Mouse (Mus musculus) layer of hippocampus, postnatal 10 days (tissue): ENCODE data around the gene Gm10283. TPM values are rescaled to one million over a fixed set of nuclear protein-coding genes. Genes with fewer than 3 reads are reported as not detected.
"Not testable (repeated sequence)": the region's sequence is repeated elsewhere in the genome, so short reads cannot be mapped to it uniquely, and the experiment has no call there.

Experiments
- DNase-seq, 2 experiments: peaks; one replicate each; pipeline ENCODE4 v3.0.0; 2021; ENCODE audit warnings: low spot score in 2 of 2
- long read RNA-seq: library from polyadenylated mRNA; stranded (forward); transcript quantifications from one replicate; pipeline ENCODE4 v2.0.0, GENCODE M21; 2023
- total RNA-seq, 2 experiments: library from RNA; stranded (reverse); gene quantifications; 2 replicates each; pipeline ENCODE4 v1.2.3; 2021

The Gm10283 gene
- total RNA-seq, result not detected
- long read RNA-seq, result 0 reads

DNA sequence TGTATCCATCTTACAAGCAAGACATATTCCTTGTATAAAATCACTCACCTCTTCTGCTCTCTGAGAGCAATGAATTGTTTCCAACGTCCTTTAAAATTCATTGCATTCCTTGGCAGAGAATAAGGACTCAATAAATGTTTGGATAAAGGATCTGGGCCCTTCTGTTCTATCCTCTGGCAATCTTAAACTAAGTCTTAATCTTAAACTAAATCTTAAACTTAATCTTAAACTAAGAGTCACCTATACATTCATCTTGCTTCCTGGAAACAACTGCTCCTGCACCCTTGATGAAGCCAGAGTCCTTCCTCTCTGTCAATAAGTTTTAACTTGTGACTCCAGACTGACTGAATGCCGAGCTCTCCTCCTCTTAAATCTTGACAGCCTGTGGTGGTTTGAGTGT is at the start of gene Gm10283:
Gm10283 (minus strand) TSS at position 101 of the 400 bp plus-strand sequence.
- DNase-seq, result no peak

DNA sequence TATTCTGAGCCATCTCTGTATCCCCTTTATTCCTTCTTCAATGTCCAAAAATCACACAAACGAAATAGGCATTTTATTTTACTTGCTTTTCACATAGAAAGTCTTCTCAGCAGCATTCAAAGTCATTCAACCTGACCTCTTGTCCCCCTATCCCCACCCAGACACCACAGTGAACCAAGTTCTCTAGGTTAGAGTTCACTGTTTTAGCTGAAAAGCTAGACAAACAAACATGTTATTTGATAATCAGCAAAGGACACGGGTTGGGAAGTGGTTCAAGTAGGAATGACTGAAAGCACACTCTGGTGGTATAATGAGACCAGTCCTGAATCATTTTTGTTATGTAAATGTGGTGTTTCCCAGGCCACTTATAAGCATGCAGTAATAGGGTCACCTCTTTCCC is 31.9 kb upstream of the Gm10283 start:
- DNase-seq, result no peak

DNA sequence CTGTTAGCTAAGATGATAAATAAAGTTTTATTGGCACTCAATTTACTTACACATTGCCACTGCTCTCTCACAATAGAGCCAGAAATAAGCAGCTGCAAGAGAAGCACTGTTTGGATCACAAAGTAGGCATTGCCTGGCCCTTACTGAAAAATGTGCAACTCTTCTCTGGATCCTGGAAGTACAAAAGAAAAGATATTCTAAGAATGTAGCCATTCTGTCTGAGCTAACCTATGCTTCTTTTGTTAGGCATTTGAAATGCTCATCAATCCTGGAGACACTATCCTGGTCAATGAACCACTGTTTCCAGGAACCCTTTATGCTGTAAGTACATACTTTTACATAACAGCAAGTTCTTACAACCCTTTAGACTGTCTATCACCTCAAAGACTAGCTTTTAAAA is 15.3 kb upstream of the Gm10283 start:
- DNase-seq, result no peak

DNA sequence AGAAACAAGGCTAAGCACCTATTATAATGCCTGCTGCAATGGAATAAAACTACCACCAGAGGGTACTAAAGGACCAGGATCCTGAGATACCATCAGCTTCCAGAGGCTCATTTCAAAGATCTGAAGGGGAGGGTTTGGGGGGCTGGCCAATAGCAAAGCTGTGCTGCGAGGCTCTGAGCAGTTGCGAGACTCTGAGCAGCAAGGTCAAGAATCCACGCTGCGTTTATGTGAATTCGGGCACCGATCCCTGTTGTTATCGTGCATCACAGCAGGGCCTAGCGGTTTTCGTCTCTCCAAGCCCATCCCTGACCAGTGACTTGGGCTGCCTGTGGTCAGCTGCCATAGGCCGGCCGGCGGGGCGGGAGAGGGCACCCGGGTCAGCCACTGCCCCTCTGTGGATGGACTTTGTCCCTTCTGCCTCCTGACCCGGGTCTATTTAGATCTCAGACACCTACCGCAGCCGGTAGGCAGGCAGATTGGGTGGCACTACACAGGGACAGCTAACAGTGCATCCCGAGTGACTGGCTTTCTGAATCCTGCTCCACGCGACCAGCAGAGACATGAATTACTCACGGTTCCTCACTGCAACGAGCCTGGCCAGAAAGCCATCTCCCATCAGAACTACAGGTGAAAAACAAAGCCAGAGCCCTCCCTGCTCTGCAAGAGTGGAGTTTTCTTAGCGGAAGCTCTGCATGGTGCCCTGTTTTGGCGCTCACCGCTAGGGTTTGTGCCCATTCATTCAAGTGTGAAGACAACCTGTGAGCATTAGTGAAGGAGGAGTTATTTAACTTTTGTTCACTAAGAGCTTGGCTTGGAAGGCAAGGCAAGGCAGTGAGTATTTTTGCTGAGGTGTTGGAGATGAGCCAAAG is 2.9 kb upstream of the Gm10283 start, which contains the start of gene Aadat:
Aadat (plus strand) TSS at position 280 of the 869 bp plus-strand sequence.
- peak; percentile 65 to 74 for DNase-seq

DNA sequence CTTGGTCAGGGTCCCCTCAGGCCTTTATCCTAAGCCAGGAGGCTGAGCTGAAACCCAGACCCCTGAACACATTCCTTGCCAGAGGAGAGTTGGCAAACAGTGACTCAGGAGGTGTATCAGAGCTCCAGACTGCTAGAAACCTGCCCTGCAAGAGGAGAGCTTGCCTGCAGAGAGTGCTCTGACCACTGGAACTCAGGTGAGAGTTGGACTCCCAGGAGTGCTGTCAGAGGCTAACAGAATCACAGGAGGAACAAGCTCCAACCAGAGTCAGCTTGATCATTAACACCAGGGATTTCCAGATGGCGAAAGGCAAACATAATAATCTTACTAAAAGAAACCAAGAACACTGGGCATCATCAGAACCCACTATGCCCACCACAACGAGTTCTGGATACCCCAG is 8.0 kb downstream of the Gm10283 start:
- DNase-seq, result not testable (repeated sequence)

DNA sequence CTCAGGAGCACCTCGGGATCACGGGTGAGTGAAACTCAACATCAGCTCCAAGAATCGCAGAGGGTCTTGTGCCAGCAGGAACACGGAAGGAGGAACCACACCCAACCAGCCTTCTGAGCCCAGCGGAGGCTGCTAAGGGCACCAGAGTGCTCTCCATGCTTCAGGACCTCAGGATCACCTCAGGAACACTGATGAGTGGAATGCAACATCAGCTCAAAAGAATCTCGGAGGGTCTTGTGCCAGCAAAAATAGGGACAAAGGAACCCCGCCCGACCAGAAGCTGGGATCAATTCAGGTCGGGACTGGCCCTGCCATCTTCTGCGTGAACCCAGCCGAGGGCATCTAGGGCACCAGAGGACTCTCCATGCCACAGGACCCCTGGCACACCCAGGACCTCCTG is 8.4 kb downstream of the Gm10283 start:
- DNase-seq, result no peak

DNA sequence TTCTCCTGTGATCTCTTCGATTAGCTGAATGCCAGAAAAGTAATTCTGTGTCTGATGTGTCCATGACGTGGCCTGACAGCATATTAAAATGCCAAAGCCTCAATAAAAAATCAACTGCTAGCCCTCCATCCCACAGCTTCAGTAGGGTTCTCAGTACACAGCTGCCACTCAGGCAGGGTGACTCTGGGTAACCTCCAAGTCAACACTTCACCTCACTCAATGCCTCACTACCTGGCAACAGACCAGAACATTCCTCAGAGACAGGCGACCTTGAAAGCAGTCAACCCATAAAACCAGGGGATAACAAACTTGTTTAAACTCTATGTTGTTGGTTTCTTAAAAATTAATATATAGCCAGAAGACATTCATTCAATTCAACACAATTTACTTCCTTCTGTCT is 10.5 kb downstream of the Gm10283 start:
- DNase-seq, result no peak

DNA sequence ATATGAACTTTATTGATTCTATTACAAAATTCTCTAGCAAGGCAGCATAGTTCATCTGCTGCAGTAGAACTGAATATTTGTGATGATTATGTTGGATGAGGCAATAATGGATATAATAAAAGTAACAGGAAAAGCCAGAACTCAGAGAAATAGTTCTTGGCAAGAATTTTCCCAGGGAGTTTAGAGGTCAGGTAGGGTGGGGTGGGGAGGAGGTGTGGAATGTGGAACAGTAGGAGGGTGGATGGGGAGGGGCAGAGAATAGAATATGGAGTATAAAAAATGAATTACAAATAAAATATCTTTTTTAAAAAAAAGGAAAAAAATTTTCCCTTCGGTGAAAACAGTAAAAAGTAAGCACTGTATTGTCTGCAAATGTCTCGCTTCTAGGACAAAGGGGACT is 11.1 kb downstream of the Gm10283 start:
- DNase-seq, result no peak

DNA sequence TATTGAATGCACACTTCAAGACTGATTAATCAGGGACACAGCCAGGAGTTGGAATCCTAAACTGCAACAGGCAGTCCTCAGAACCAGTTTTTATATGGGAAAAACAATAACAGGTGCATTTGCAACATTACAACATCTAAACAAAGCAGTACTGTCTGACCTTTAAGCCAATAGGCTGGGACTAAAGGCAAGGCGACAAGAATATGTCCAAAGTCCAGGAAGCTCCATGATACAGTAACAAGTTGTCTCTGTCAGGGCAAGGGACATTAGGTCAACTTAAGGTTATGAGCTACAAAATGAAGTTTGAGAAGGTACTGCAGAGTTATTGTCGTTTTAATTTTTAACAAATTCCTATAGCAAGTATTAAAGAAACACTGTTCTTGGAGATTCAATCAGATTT is 12.9 kb downstream of the Gm10283 start:
- no peak for DNase-seq

DNA sequence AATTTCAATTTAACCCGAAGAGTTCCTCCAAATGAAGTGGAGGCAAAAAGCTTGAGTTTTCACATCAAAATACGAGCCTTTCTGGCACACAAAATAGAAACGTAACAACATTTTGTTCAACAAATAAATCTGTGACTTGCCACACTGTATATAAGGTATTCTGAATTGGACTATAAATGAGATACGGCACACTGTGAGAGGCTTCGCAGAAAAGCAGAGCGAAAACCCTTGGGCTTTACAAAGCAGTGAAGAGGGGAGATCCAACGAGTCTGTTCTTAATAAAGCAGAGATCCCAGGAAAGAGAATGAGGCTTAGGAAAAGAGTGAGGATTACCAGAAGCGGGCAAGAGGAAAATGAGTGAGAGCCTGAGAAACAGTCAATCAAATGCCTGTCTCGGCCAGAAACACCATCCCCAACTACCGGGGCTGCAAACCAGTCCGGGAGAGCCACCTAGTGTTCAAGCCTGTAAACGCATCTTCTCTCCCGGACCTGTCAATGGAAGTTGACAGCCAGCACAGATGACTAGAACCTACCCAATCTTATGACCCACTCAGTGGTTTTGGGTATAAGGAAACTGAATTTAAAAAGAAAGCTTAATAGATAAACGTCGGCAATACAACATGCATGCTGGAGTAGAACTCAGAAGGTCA is 36.2 kb downstream of the Gm10283 start:
- DNase-seq, result peak; percentile 80 to 88

DNA sequence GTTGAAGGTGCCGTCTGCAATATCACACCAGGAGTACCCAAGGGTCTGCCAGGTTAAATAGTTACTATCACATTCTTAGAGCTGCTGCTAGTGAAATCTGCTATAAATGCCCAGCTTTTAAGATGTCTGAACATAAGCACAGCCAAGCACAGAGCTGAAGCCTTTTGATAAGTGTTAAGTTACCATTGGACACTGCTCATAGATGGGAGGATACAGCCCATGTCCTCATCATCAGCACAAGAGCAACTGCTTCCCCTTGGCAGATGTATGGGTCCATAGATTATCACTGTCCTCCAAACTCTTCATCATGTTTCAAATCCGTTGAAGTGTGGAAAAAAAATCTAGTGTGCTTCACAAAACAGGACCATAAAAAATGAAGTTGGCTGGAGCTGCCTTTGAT is 53.7 kb downstream of the Gm10283 start:
- DNase-seq, result no peak

DNA sequence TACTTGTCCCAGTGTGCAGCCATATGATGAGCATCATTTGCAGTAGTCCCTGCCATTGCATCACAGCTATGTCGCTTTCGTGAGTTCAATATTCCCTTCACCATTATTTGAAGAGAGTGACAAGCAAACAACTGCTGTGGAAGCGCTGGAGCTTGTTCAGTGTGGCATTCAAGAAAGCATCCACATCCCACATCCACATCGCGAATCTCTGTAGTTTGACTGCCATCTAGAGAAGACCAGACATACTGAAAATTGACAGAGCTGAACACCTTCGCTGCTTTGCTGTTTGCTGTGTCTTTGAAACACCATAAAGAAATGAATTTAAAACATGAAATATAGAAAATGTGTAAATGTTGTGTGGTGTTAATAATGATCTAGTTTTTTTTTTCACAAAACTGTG is 58.0 kb downstream of the Gm10283 start:
- peak; percentile 8 to 45 for DNase-seq

DNA sequence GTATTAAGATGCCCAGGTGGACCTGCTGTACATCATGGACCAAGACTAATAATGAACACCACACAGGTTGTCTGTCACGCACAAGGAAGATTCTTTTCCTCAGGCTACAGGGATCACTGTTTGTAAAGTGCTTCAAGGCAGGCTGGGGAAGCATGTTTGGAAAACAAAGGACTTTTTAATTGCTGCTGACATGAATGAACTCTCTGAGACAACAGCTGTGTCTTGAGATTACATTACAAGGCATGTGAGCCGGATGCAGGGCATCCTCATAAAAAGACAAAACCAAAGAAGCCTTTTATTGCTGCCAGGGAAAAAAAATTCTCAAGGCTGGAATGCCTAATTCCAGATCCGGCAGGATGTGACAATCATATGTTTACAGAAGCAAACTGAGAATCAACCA is 64.4 kb downstream of the Gm10283 start:
- no peak for DNase-seq

DNA sequence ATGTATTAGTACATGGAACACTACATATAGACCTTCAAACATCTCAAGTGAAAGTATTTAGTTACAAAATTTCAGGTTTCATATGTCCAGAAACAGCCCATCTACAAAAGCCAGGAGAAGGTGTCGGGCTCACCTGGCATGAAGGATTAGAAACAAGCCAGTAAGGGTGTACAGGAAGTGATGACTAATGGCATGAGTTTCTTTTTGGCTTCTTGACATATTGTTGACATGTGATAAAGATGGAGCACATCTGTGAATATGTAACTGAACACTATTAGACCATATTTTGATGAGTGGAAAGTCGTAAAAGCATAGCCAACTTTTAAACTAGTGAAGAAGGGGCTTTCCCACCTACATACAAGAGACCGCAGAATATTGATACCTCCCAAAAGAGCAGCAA is 66.1 kb downstream of the Gm10283 start:
- no peak for DNase-seq

DNA sequence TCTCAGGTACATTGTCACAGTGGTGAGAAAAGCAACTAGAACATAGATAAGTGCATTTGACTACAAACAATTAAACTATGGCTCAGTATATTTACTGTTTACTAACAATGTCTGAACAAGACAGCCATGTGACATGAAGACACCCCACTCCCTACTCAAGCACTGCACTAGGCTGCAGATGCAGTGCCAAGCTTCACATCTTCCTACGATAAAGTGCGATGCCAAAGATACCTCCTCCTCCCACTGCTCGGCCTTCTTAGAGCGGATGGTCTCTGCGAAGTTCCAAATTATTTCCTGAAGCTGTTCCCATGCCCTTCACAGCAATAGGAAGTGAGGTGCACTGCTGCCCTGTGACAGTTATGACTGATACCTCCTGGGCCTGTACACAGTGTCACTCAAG is 70.3 kb downstream of the Gm10283 start:
- DNase-seq, result no peak

DNA sequence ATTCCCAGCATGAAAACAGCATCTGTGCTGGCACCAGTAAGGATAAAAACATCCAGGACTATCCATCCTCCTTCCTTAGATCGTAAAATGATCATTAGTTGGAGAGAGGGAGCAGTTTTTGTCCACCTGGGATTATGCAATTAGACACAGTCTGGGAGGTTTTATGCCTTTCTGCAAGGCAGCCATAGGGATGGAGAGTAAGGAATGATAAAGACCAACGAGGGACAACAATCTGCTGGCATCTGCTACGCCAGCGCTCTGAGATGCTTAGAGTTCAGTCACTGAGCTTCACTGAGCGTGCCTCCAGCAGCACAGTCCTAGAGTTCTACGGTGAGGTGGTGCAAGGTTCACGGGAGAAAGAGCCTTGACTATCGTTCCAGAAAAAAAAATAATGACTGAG is 96.6 kb downstream of the Gm10283 start:
- no peak for DNase-seq

DNA sequence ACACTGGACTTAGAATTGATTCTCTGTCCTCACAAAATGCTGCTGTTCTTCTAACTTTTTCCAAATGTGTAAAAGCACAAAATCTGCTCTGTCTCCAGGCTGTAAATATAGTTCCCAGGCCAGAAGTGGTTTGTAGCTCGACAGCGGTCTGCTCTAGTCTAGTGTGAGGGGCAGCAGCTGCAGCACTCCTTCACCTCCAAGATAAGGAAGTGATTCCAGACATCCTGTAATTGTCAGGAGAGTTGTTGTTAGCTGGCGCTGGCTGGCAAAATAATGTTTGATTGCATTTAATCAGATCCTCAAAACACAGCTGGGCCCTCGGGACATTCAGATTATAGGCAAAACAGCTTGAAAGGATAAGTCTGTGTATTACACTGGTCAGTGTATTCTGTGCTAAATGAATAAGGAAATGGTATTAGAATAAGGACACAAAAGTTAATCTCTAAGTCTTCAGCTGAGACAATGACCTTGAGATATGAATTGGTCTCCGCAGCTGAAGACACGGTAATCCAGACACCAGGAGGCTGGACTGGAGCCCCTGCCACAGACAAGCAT is 97.9 kb downstream of the Gm10283 start:
- no peak for DNase-seq

DNA sequence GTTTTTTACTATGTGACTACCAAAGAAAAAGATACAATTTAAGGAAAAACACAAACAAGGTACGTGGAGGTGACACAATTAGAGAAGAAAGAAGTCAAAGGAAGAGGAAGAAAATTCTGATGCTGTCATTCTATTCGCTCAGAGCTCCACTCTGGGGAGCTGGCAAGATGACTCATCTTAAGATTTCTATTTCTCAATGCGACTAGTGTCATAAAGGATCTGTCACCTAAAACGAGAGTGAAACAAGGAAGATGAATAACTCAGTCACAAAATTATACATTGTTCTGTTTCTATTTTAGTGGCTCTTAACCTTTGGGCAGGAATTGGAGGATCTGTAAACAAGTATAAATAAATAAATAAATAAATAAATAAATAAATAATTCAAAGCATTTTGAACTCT is 109.3 kb downstream of the Gm10283 start:
- DNase-seq, result no peak

DNA sequence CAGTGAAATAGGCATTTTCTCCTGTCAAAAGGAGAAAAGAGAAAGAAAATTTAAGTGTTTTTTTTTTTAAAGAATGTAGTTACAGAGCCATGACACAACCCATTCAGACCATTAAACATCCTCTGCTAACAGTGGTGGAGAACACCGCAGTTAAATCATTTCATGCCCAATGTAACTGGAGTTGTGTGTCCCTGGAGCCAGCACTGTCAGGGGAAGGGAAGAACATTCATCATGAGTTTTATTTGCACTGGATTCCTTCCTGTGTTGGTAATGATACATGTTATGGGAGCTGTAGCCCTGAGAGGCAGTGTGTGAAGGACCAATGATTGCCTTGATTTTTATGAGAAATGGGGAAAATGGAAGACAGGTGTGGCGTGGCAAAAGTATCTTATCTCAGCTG is 116.4 kb downstream of the Gm10283 start:
- no peak for DNase-seq
